Mouse (Mus musculus) brain, embryonic 14.5 days (tissue): ENCODE results near the gene Olfr1392.

Experiments used
- CTCF ChIP-seq: fragments of 200-500 bp; IDR thresholded peaks from 2 replicates; pipeline ENCODE4 v1.5.1; 2012; ENCODE audit warnings: inconsistent platforms, mild to moderate bottlenecking, moderate library complexity, borderline replicate concordance; ENCODE audit not compliant: insufficient read depth, insufficient read length; ENCODE audit errors: extremely low read depth
- POLR2A ChIP-seq: fragments of 200-500 bp; IDR thresholded peaks from 2 replicates; pipeline ENCODE4 v1.6.1; 2012; ENCODE audit warnings: mild to moderate bottlenecking, inconsistent platforms, borderline replicate concordance; ENCODE audit not compliant: poor library complexity, insufficient read depth, insufficient read length, severe bottlenecking; ENCODE audit errors: extremely low read depth

GRCm38 (mm10) chr11:49248974-49249700 is 35.9 kb upstream of the Olfr1392 start:
- TF ChIP-seq CTCF = no peak
- no peak for TF ChIP-seq POLR2A
